Mouse (Mus musculus) CH12.LX (cell line): ENCODE results near the gene Slc12a5.

Experiments
- CHD2 ChIP-seq: IDR thresholded peaks from 2 replicates; pipeline ENCODE4 v1.6.1; 2011; ENCODE audit warnings: low read length, improper control_type of control experiment
- CTCF ChIP-seq, 2 experiments: IDR thresholded peaks in 1 of 2; conservative IDR thresholded peaks in 1 of 2; 2 replicates each; pipeline ENCODE4 v1.5.1; 2011 to 2012; ENCODE audit warnings: low read depth in 2 of 2, low read length in 2 of 2, improper control_type of control experiment in 1 of 2, inconsistent platforms in 1 of 2, mild to moderate bottlenecking in 1 of 2, moderate library complexity in 1 of 2
- EP300 ChIP-seq: IDR thresholded peaks from 2 replicates; pipeline ENCODE4 v1.6.1; 2011; ENCODE audit warnings: low read length, improper control_type of control experiment
- ETS1 ChIP-seq: conservative IDR thresholded peaks from 2 replicates; pipeline ENCODE4 v1.6.1; 2012; ENCODE audit warnings: low read depth, mild to moderate bottlenecking, inconsistent platforms, low read length, improper control_type of control experiment, moderate library complexity
- HCFC1 ChIP-seq: IDR thresholded peaks from 2 replicates; pipeline ENCODE4 v1.6.1; 2012; ENCODE audit warnings: low read depth, mild to moderate bottlenecking, inconsistent platforms, low read length, improper control_type of control experiment
- POLR2A ChIP-seq: IDR thresholded peaks from 2 replicates; pipeline ENCODE4 v1.6.1; 2011; ENCODE audit warnings: low read depth, mild to moderate bottlenecking, improper control_type of control experiment, low read length
- RCOR1 ChIP-seq: conservative IDR thresholded peaks from 2 replicates; pipeline ENCODE4 v1.6.1; 2012; ENCODE audit warnings: low read depth, mild to moderate bottlenecking, inconsistent platforms, low read length, improper control_type of control experiment

GRCm38 (mm10) chr2:164930706-164931581 is 29.7 kb upstream of the Slc12a5 start:
- TF ChIP-seq POLR2A (no peak), CHD2 (no peak), HCFC1 (no peak), CTCF (conservative IDR thresholded peaks at IDR 0.05 in 1 of 2, IDR thresholded peaks at IDR 0.05 in 1 of 2; ENCODE audit: low read depth in 2 of 2, low read length in 2 of 2) (no peak), ETS1 (no peak), RCOR1 (no peak), EP300 (no peak)
